Mouse (Mus musculus) ES-E14 (cell line): ENCODE measurements at regions not wholly inside any gene's neighbourhood (a gene's known extent, or its start where the extent isn't known, plus 50 kb on each side); places are given as distances from the start of the nearest gene placed in this dataset.

ENCODE experiments used
- DNase-seq: peaks from one replicate; pipeline ENCODE4 v3.0.0-alpha.2; 2013; ENCODE audit warnings: low read depth, low spot score
- H3K27ac ChIP-seq: 2 replicates; pipeline ENCODE4 v1.5.1; 2012; ENCODE audit warnings: low read depth, mild to moderate bottlenecking, low read length, moderate library complexity, mixed read lengths; ENCODE audit not compliant: poor library complexity, insufficient read depth, severe bottlenecking
- H3K36me3 ChIP-seq: 2 replicates; pipeline ENCODE4 v1.6.1; 2012; ENCODE audit warnings: mild to moderate bottlenecking, low read length, moderate library complexity, mixed read lengths; ENCODE audit not compliant: control insufficient read depth, poor library complexity, insufficient read depth, severe bottlenecking
- H3K4me1 ChIP-seq, 2 experiments: fragments of 150-350 bp in 1 of 2; sonication (generic) in 1 of 2; 2 replicates each; pipeline ENCODE4 v1.6.1; 2012; ENCODE audit warnings: low read length in 2 of 2, mild to moderate bottlenecking in 1 of 2, mixed read lengths in 1 of 2; ENCODE audit not compliant: control insufficient read depth in 2 of 2, insufficient read depth in 2 of 2, poor library complexity in 1 of 2
- H3K4me3 ChIP-seq, 2 experiments: fragments of 150-350 bp in 1 of 2; sonication (generic) in 1 of 2; 2 replicates each; pipeline ENCODE4 v1.5.1; 2012; ENCODE audit warnings: low read length in 2 of 2, low read depth in 1 of 2, mild to moderate bottlenecking in 1 of 2, mixed read lengths in 1 of 2; ENCODE audit not compliant: insufficient read depth in 1 of 2, poor library complexity in 1 of 2, severe bottlenecking in 1 of 2
- H3K9ac ChIP-seq: 2 replicates; pipeline ENCODE4 v1.6.1; 2012; ENCODE audit warnings: low read depth, mild to moderate bottlenecking, low read length, mixed read lengths; ENCODE audit not compliant: poor library complexity, insufficient read depth, severe bottlenecking
- H3K9me3 ChIP-seq: fragments of 150-350 bp; sonication (generic); 2 replicates; pipeline ENCODE4 v1.6.1; 2012; ENCODE audit warnings: low read depth, mild to moderate bottlenecking, low read length; ENCODE audit not compliant: control insufficient read depth, insufficient read depth
- CHD2 ChIP-seq: IDR thresholded peaks from 2 replicates; pipeline ENCODE4 v1.6.1; 2014; ENCODE audit warnings: mild to moderate bottlenecking, low read depth, low read length, inconsistent platforms
- HCFC1 ChIP-seq: IDR thresholded peaks from 2 replicates; pipeline ENCODE4 v1.6.1; 2012; ENCODE audit warnings: low read length, inconsistent platforms, borderline replicate concordance; ENCODE audit not compliant: insufficient read depth
- MAFK ChIP-seq: IDR thresholded peaks from 2 replicates; pipeline ENCODE4 v1.6.1; 2014; ENCODE audit warnings: mild to moderate bottlenecking, low read depth, low read length, inconsistent platforms; ENCODE audit not compliant: insufficient read depth
- ZC3H11A ChIP-seq: IDR thresholded peaks from 2 replicates; pipeline ENCODE4 v1.6.1; 2012; ENCODE audit warnings: low read depth, mild to moderate bottlenecking, inconsistent platforms, low read length, borderline replicate concordance
- ZNF384 ChIP-seq: IDR thresholded peaks from 2 replicates; pipeline ENCODE4 v1.6.1; 2012; ENCODE audit warnings: low read depth, low read length, inconsistent platforms
- in situ Hi-C, 2 experiments: fragments of 600-800 bp; cut with MboI; formaldehyde crosslinking; loops; one replicate each; pipeline ENCODE4 v1.15.1; 2025; ENCODE audit warnings: low sequenced_read_pairs in 2 of 2, inconsistent platforms in 1 of 2; ENCODE audit not compliant: unreplicated experiment in 2 of 2

DNA sequence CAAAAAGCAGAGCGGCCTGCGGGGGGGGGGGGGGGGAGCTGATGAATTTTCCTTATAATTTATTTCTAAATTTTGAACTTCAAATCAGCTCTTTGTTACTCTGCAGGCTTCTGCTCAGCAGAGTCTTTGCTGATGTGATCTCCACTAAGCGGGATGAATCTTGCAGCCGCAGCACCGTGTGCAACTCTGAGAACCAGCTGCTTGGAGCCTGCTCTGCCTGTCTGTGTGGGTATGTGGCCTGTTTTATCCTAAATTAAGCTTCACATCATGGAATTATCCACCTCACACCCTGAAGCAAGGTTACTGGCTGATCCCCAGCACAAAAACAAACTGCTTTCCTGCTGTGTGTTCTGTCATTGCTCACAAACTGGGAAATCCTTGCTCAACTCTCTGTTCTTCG lies 102.0 kb downstream of the Otud1 start:
- DNase-seq: no peak
- Histone ChIP-seq H3K27ac (no peak overlapping the region), H3K4me1 (no peaks in the 10 kb centered on the region), H3K9ac (no peak overlapping the region), H3K36me3 (no peaks in the 10 kb centered on the region), H3K9me3 (no peaks in the 10 kb centered on the region), H3K4me3 (no peak overlapping the region)
- in situ Hi-C loops: no loop called here
- TF ChIP-seq HCFC1: no peak
- no peak for TF ChIP-seq ZNF384
- TF ChIP-seq MAFK: no peak
- TF ChIP-seq ZC3H11A: no peak
- no peak for TF ChIP-seq CHD2

DNA sequence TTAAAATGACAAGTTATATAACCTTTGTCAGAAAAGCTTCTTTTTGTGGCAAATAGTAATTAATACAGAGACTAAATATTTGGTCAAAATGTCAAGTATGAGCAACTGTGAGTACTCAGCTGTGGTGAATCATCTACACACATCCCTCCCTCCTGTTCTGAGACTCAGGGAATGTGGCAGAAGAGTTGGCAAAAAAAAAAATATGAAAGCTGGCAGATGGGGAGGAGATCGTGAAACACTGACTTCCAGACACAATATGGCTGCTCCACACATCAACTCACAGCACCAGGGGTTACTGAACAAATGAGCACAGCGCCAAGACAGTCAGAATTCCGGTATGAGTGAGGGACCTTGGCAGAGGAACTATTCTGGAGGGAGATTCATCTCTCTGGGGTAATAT lies 105.4 kb downstream of the Otud1 start:
- no peak for DNase-seq
- H3K36me3 ChIP-seq: no peaks in the 10 kb centered on the region
- H3K9me3 ChIP-seq: no peaks in the 10 kb centered on the region
- no peak overlapping the region for H3K4me3 ChIP-seq
- no peak for TF ChIP-seq ZNF384
- TF ChIP-seq MAFK: no peak
- no peak for TF ChIP-seq HCFC1
- no peak for TF ChIP-seq CHD2
- TF ChIP-seq ZC3H11A: no peak
- H3K27ac ChIP-seq: no peak overlapping the region
- no peaks in the 10 kb centered on the region for H3K4me1 ChIP-seq
- no peak overlapping the region for H3K9ac ChIP-seq
- in situ Hi-C loops: no loop called here

GRCm38 (mm10) chr2:19784913-19785312 lies 124.7 kb upstream of the Etl4 start:
- no peaks in the 10 kb centered on the region for H3K36me3 ChIP-seq
- in situ Hi-C loops: no loop called here
- no peaks in the 10 kb centered on the region for H3K4me1 ChIP-seq
- DNase-seq: no peak
- TF ChIP-seq CHD2 (no peak), ZNF384 (no peak), HCFC1 (no peak), ZC3H11A (no peak), MAFK (no peak)
- H3K9me3 ChIP-seq: no peaks in the 10 kb centered on the region
- H3K9ac ChIP-seq: no peak overlapping the region
- H3K27ac ChIP-seq: no peak overlapping the region
- H3K4me3 ChIP-seq: no peak overlapping the region

GRCm38 (mm10) chr2:19785663-19786260 lies 123.8 kb upstream of the Etl4 start:
- in situ Hi-C loops: no loop called here
- no peaks in the 10 kb centered on the region for H3K4me1 ChIP-seq
- no peak overlapping the region for H3K9ac ChIP-seq
- H3K27ac ChIP-seq: no peak overlapping the region
- H3K9me3 ChIP-seq: no peaks in the 10 kb centered on the region
- TF ChIP-seq MAFK: no peak
- TF ChIP-seq ZNF384: no peak
- no peak for TF ChIP-seq ZC3H11A
- no peak for TF ChIP-seq HCFC1
- TF ChIP-seq CHD2: no peak
- no peaks in the 10 kb centered on the region for H3K36me3 ChIP-seq
- DNase-seq: no peak
- H3K4me3 ChIP-seq: no peak overlapping the region

GRCm38 (mm10) chr2:19792177-19792576 lies 117.4 kb upstream of the Etl4 start:
- in situ Hi-C loops: no loop called here
- Histone ChIP-seq H3K9ac (no peak overlapping the region), H3K4me1 (no peaks in the 10 kb centered on the region), H3K4me3 (no peak overlapping the region), H3K36me3 (no peaks in the 10 kb centered on the region), H3K9me3 (no peaks in the 10 kb centered on the region), H3K27ac (no peak overlapping the region)
- DNase-seq: no peak
- no peak for TF ChIP-seq ZC3H11A
- no peak for TF ChIP-seq MAFK
- no peak for TF ChIP-seq HCFC1
- TF ChIP-seq CHD2: no peak
- TF ChIP-seq ZNF384: no peak
